Mouse (Mus musculus): ENCODE data around the gene 1700001C19Rik. TPM values are rescaled to one million over a fixed set of nuclear protein-coding genes. Genes with fewer than 3 reads are reported as not detected.
A peak's percentile ranks its signal among the peaks of the same experiment; 100 is the strongest.

Gene 1700001C19Rik
- polyA plus RNA-seq, 1 experiment from 2014 or later = 0.45 TPM

- WGBS = 82% methylated on average over 3 of the region's 3 CpGs
- H3K4me1 ChIP-seq (ENCODE audit: control insufficient read depth, insufficient read depth, low read length) = peaks cover 64% of the 10 kb centered on the region
- no peak overlapping the region for H3K4me3 ChIP-seq (ENCODE audit: low read length)
- H3K9me3 ChIP-seq (ENCODE audit: control insufficient read depth, low read length) = no peaks in the 10 kb centered on the region
- no peak overlapping the region for H3K4me2 ChIP-seq (ENCODE audit: low read depth, low read length)
- no peak for ATAC-seq
- no peaks in the 10 kb centered on the region for H3K27me3 ChIP-seq (replicated peaks; ENCODE audit: control insufficient read depth, insufficient read depth, low read length)
- peak overlapping the region; percentile 91 for H3K27ac ChIP-seq (ENCODE audit: low read length)
- H3K9ac ChIP-seq (ENCODE audit: low read depth, low read length) = peak overlapping the region; percentile 62
- no peaks in the 10 kb centered on the region for H3K36me3 ChIP-seq (ENCODE audit: control insufficient read depth, insufficient read depth, low read length)
These were observed 5.1 kb upstream of the 1700001C19Rik start for GRCm38 (mm10) chr17:47442271-47442670.

- WGBS = 54% methylated on average over 19 of the region's 19 CpGs
- Histone ChIP-seq H3K4me2 (ENCODE audit: low read depth, low read length) (0 out of 2 replicates have a peak overlapping the region, but pooled peaks have one; percentile 2), H3K9ac (ENCODE audit: low read depth, low read length) (peak overlapping the region; percentile 62), H3K4me1 (ENCODE audit: control insufficient read depth, insufficient read depth, low read length) (peaks cover 62% of the 10 kb centered on the region), H3K27ac (ENCODE audit: low read length) (peak overlapping the region; percentile 91), H3K9me3 (ENCODE audit: control insufficient read depth, low read length) (no peaks in the 10 kb centered on the region), H3K36me3 (ENCODE audit: control insufficient read depth, insufficient read depth, low read length) (no peaks in the 10 kb centered on the region), H3K4me3 (ENCODE audit: low read length) (no peak overlapping the region), H3K27me3 (replicated peaks; ENCODE audit: control insufficient read depth, insufficient read depth, low read length) (0 out of 2 replicates have a peak, but pooled peaks cover under 1% of the 10 kb centered on the region)
- ATAC-seq = peak; percentile 58
These were observed 4.3 kb upstream of the 1700001C19Rik start for GRCm38 (mm10) chr17:47441296-47442051.

DNA sequence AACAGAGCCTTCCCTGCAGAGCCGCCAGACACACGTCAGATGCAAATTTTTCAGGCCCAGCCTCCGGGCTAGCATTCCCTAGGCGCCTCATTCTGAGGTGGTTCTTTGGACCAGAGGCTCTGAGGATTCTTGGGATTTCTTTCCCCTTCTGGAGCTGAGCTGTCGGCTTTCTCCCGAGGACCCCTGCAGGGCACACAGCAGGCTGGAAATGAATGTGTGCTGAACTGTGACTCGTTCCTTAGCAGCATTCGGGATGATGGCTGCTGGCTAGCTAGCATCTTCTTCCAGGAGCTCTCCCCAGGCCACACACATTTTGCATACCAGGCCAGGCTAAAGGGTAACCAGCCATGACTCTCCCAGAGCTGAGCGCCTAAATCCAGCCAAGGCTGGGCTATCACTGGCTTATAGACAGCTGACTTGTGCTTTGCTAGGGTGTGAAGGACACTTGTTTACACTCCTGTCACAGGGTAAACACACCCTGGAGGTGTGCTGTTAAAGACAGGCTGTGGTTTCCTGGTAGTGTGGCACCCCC is 3.2 kb upstream of the 1700001C19Rik start:
- Histone ChIP-seq H3K4me1 (ENCODE audit: control insufficient read depth, insufficient read depth, low read length) (peaks cover 53% of the 10 kb centered on the region), H3K4me3 (ENCODE audit: low read length) (no peak overlapping the region), H3K36me3 (ENCODE audit: control insufficient read depth, insufficient read depth, low read length) (no peaks in the 10 kb centered on the region), H3K27me3 (replicated peaks; ENCODE audit: control insufficient read depth, insufficient read depth, low read length) (0 out of 2 replicates have a peak, but pooled peaks cover 3% of the 10 kb centered on the region), H3K9me3 (ENCODE audit: control insufficient read depth, low read length) (no peaks in the 10 kb centered on the region), H3K27ac (ENCODE audit: low read length) (peak overlapping the region; percentile 91), H3K4me2 (ENCODE audit: low read depth, low read length) (peak overlapping the region; percentile 5; the same call in 1 of the 2 replicates), H3K9ac (ENCODE audit: low read depth, low read length) (peak overlapping the region; percentile 62)
- 24% methylated on average over 9 of the region's 9 CpGs for WGBS
- ATAC-seq = no peak

GRCm38 (mm10) chr17:47439396-47440028 is 2.3 kb upstream of the 1700001C19Rik start:
- peak overlapping the region; percentile 91 for H3K27ac ChIP-seq (ENCODE audit: low read length)
- H3K4me2 ChIP-seq (ENCODE audit: low read depth, low read length) = peak overlapping the region; percentile 62
- peak overlapping the region; percentile 62; the same call in 1 of the 2 replicates for H3K9ac ChIP-seq (ENCODE audit: low read depth, low read length)
- H3K9me3 ChIP-seq (ENCODE audit: control insufficient read depth, low read length) = no peaks in the 10 kb centered on the region
- H3K4me3 ChIP-seq (ENCODE audit: low read length) = peak overlapping the region; percentile 54
- H3K27me3 ChIP-seq (replicated peaks; ENCODE audit: control insufficient read depth, insufficient read depth, low read length) = 0 out of 2 replicates have a peak, but pooled peaks cover 3% of the 10 kb centered on the region
- H3K36me3 ChIP-seq (ENCODE audit: control insufficient read depth, insufficient read depth, low read length) = no peaks in the 10 kb centered on the region
- WGBS = 34% methylated on average over 9 of the region's 9 CpGs
- ATAC-seq = peak; percentile 60
- peaks cover 45% of the 10 kb centered on the region for H3K4me1 ChIP-seq (ENCODE audit: control insufficient read depth, insufficient read depth, low read length)

DNA sequence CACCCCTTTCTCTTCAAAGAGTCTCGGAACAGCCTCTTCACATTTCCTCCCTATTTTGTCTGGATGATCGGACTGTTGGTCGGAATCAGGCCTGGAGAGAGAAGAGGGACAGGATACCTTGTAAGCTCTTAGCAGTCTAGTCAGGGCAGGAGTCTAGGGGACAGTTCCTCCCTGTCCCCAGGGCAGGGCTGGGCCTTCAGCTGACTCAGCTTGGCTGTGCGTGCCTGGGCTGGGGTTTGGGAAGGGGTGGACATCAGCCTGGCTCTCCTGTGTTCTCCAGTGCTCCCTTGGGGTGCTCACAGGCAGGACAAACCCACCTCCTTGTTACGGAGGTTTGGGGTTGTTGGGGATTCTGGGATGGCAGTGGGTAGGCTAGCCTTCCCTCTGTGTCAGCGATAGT is 1.4 kb upstream of the 1700001C19Rik start:
- Histone ChIP-seq H3K27ac (ENCODE audit: low read length) (peak overlapping the region; percentile 91), H3K9ac (ENCODE audit: low read depth, low read length) (peak overlapping the region; percentile 66), H3K4me3 (ENCODE audit: low read length) (peak overlapping the region; percentile 54)

GRCm38 (mm10) chr17:47436156-47436906 is 845 bp downstream of the 1700001C19Rik start, which contains the start of gene AI661453:
Gene AI661453, plus strand, starts transcription at chr17:47436615.
- Histone ChIP-seq H3K36me3 (ENCODE audit: control insufficient read depth, insufficient read depth, low read length) (no peaks in the 10 kb centered on the region), H3K4me1 (ENCODE audit: control insufficient read depth, insufficient read depth, low read length) (peaks cover 33% of the 10 kb centered on the region), H3K27ac (ENCODE audit: low read length) (peak within 1 kb of the TSS; percentile 91), H3K9me3 (ENCODE audit: control insufficient read depth, low read length) (no peaks in the 10 kb centered on the region), H3K27me3 (replicated peaks; ENCODE audit: control insufficient read depth, insufficient read depth, low read length) (0 out of 2 replicates have a peak, but pooled peaks cover 3% of the 10 kb centered on the region), H3K4me3 (ENCODE audit: low read length) (peak within 1 kb of the TSS; percentile 54), H3K4me2 (ENCODE audit: low read depth, low read length) (peak within 1 kb of the TSS; percentile 62), H3K9ac (ENCODE audit: low read depth, low read length) (peak within 1 kb of the TSS; percentile 66)
- WGBS = 2% methylated on average over 45 of the region's 45 CpGs
- ATAC-seq = peak; percentile 88

More for the DNA sequence above, 1.4 kb upstream of the 1700001C19Rik start:
- Histone ChIP-seq H3K4me2 (ENCODE audit: low read depth, low read length) (peak overlapping the region; percentile 62), H3K27me3 (replicated peaks; ENCODE audit: control insufficient read depth, insufficient read depth, low read length) (0 out of 2 replicates have a peak, but pooled peaks cover 3% of the 10 kb centered on the region), H3K9me3 (ENCODE audit: control insufficient read depth, low read length) (no peaks in the 10 kb centered on the region), H3K36me3 (ENCODE audit: control insufficient read depth, insufficient read depth, low read length) (no peaks in the 10 kb centered on the region), H3K4me1 (ENCODE audit: control insufficient read depth, insufficient read depth, low read length) (peaks cover 41% of the 10 kb centered on the region)
- no peak for ATAC-seq
- 49% methylated on average over 6 of the region's 6 CpGs for WGBS

DNA sequence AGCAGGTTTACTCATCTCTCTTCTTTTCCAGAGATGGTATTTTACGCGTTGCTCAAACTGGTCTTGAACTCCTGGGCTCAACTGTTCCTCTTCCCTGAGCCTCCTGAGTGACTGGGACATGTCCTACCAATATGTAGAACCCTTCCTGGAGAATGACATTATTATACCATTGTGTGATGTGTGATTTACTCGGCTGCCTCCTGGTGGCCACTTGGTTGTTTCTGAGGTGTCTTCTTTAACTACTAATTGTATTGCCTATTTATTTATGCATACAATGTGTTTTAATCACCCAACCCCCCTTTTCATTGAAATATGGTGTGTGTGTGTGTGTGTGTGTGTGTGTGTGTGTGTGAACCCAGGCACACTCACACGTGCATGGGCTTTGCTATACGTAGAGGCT is 6.4 kb downstream of the 1700001C19Rik start:
- WGBS = 68% methylated on average over 5 of the region's 5 CpGs

DNA sequence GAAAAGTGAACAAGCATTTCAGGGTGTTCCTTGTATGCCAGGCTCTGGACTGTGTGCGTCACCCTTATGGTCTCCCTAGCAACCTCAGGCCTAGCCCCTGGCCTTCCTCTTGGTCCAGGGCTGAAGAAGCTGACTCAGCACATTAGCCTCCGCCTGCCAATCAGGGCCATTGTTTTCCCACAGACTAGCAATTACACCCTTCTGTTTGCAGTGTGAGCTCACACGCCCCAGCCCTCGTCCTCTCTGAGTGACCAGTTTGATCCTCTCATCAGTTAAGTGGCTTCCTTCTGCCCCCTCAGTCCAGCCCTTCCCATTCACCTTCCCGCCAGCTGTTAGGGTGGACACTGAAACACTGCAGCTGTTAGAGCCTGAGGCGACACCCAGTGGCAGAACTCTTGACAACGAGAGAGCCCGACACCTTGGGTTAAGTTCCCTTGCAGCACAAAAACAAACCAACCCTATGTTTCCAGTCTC is 8.3 kb downstream of the 1700001C19Rik start:
- WGBS = 9% methylated on average over 8 of the region's 8 CpGs
- ATAC-seq = peak; percentile 50; the same call in 1 of the 2 replicates
- H3K27me3 ChIP-seq (replicated peaks; ENCODE audit: control insufficient read depth, insufficient read depth, low read length) = no peaks in the 10 kb centered on the region
- H3K27ac ChIP-seq (ENCODE audit: low read length) = no peak overlapping the region
- no peak overlapping the region for H3K4me3 ChIP-seq (ENCODE audit: low read length)
- peak overlapping the region; percentile 41; the same call in 1 of the 2 replicates for H3K4me2 ChIP-seq (ENCODE audit: low read depth, low read length)
- no peaks in the 10 kb centered on the region for H3K9me3 ChIP-seq (ENCODE audit: control insufficient read depth, low read length)
- H3K36me3 ChIP-seq (ENCODE audit: control insufficient read depth, insufficient read depth, low read length) = no peaks in the 10 kb centered on the region
- H3K9ac ChIP-seq (ENCODE audit: low read depth, low read length) = no peak overlapping the region
- peaks cover 9% of the 10 kb centered on the region for H3K4me1 ChIP-seq (ENCODE audit: control insufficient read depth, insufficient read depth, low read length)

More for the DNA sequence above, 6.4 kb downstream of the 1700001C19Rik start:
- Histone ChIP-seq H3K9ac (ENCODE audit: low read depth, low read length) (no peak overlapping the region), H3K4me1 (ENCODE audit: control insufficient read depth, insufficient read depth, low read length) (peaks cover 4% of the 10 kb centered on the region), H3K4me2 (ENCODE audit: low read depth, low read length) (no peak overlapping the region), H3K27me3 (replicated peaks; ENCODE audit: control insufficient read depth, insufficient read depth, low read length) (no peaks in the 10 kb centered on the region), H3K4me3 (ENCODE audit: low read length) (no peak overlapping the region), H3K36me3 (ENCODE audit: control insufficient read depth, insufficient read depth, low read length) (no peaks in the 10 kb centered on the region), H3K27ac (ENCODE audit: low read length) (no peak overlapping the region), H3K9me3 (ENCODE audit: control insufficient read depth, low read length) (no peaks in the 10 kb centered on the region)
- ATAC-seq = no peak
